Mouse (Mus musculus) forebrain, embryonic 14.5 days (tissue): ENCODE data around the gene H60c. TPM values are rescaled to one million over a fixed set of nuclear protein-coding genes. Genes with fewer than 3 reads are reported as not detected.

Experiments used
- ATAC-seq: fragments of 200-750 bp; cut with Nextera tagmentation; 2 replicates; pipeline ENCODE4 v1.8.0; 2017; ENCODE audit warnings: mild to moderate bottlenecking, moderate library complexity
- DNase-seq: peaks from one replicate; pipeline ENCODE4 v3.0.0-alpha.2; 2015; ENCODE audit warnings: low spot score
- H3K27ac ChIP-seq: fragments of 300-500 bp; sonication (generic); 2 replicates; pipeline ENCODE4 v1.5.1; 2014; ENCODE audit warnings: low read depth, mild to moderate bottlenecking, control low read depth, low read length, moderate library complexity
- H3K27me3 ChIP-seq: fragments of 300-500 bp; sonication (generic); replicated peaks from 2 replicates; pipeline ENCODE4 v1.6.1; 2014; ENCODE audit warnings: low read length, control low read depth, mixed read lengths; ENCODE audit not compliant: control insufficient read depth, insufficient read depth
- H3K36me3 ChIP-seq: fragments of 300-500 bp; sonication (generic); 2 replicates; pipeline ENCODE4 v1.6.1; 2014; ENCODE audit warnings: low read length, control low read depth; ENCODE audit not compliant: control insufficient read depth, insufficient read depth
- H3K4me1 ChIP-seq: fragments of 300-500 bp; sonication (generic); 2 replicates; pipeline ENCODE4 v1.6.1; 2014; ENCODE audit warnings: antibody characterized with exemption, low read length, control low read depth; ENCODE audit not compliant: control insufficient read depth, insufficient read depth
- H3K4me2 ChIP-seq: fragments of 300-500 bp; sonication (generic); 2 replicates; pipeline ENCODE4 v1.6.1; 2014; ENCODE audit warnings: mild to moderate bottlenecking, control low read depth, low read length
- H3K4me3 ChIP-seq: fragments of 300-500 bp; sonication (generic); 2 replicates; pipeline ENCODE4 v1.5.1; 2014; ENCODE audit warnings: low read depth, low read length, control low read depth
- H3K9ac ChIP-seq: fragments of 300-500 bp; sonication (generic); 2 replicates; pipeline ENCODE4 v1.6.1; 2014; ENCODE audit warnings: mild to moderate bottlenecking, low read length, control low read depth, moderate library complexity
- H3K9me3 ChIP-seq: fragments of 300-500 bp; sonication (generic); replicated peaks from 2 replicates; pipeline ENCODE4 v1.6.1; 2016; ENCODE audit warnings: low read length, control low read depth, mixed read lengths; ENCODE audit not compliant: control insufficient read depth
- WGBS: fragments of 180-500 bp; shearing (Covaris S2); extraction: QIAGEN DNeasy Blood & Tissue Kit; methylation state at CpG from one replicate; pipeline ENCODE4 v1.1.7; 2014; 5-methylcytosine and 5-hydroxymethylcytosine counted together
- polyA plus RNA-seq: library from polyadenylated mRNA; unstranded; fragments of >200 nt; fragmentation: Nextera tagmentation; extraction: Ambion mirVana; gene quantifications from 2 replicates; pipeline ENCODE4 v1.2.1, GENCODE M21; 2014

Gene H60c
- not detected in 2 replicates for polyA plus RNA-seq

DNA sequence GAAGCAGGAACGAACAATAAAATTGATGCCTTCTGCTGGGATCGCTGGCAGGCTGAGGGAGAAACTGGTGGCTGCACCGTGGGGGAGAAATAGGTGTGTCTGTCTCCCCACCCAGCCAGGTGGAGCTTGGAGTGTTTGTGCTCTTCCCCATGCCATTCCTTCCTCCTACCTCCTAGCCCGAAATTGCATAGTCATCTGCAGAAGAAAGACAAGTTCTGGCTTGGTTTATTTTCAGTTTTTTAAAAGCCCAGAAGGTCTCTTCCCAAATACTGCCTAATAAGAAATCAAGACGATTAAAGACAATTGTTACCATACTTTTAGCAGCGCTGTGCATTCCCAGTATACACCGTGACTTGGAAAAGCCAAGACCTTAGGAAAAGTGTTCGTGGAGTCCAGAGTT, at the start of gene H60c:
H60c (minus strand) TSS at position 101 of the 400 bp plus-strand sequence.
- no peaks in the 10 kb centered on the region for H3K36me3 ChIP-seq
- H3K27ac ChIP-seq = no peak within 1 kb of the TSS
- H3K9ac ChIP-seq = no peak within 1 kb of the TSS
- H3K4me3 ChIP-seq = no peak within 1 kb of the TSS
- WGBS = 84% methylated on average over 8 of the region's 8 CpGs
- no peaks in the 10 kb centered on the region for H3K9me3 ChIP-seq
- ATAC-seq (no peak), DNase-seq (no peak)
- no peaks in the 10 kb centered on the region for H3K27me3 ChIP-seq
- H3K4me2 ChIP-seq = no peak within 1 kb of the TSS
- H3K4me1 ChIP-seq = no peaks in the 10 kb centered on the region

DNA sequence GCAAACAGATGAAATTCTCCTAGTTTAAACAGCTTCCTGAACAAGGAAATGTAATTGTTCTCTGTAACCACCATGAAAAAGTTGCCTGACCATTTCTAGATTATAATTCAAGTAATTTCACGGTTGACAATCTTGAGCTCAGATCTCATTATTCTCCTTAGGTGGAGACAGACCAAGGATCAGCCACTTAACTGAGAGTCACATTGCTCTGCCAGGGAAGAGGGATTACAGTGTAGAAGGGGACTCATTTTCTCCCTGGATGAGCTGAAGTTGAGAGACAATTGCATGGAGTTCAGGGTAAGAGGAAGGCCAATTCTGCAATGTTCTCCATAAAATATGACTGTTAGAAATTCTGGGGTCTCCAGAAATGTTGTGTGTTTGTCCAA, 41.2 kb upstream of the H60c start:
- DNase-seq = no peak
- 71% methylated on average over 1 of the region's 1 CpGs for WGBS

GRCm38 (mm10) chr10:3308180-3308820, 40.7 kb upstream of the H60c start:
- no peak overlapping the region for H3K27ac ChIP-seq
- no peak for ATAC-seq

More for the DNA sequence above, 41.2 kb upstream of the H60c start:
- ATAC-seq = no peak
- Histone ChIP-seq H3K4me2 (no peak overlapping the region), H3K36me3 (no peaks in the 10 kb centered on the region), H3K27ac (no peak overlapping the region), H3K4me1 (no peaks in the 10 kb centered on the region), H3K27me3 (no peaks in the 10 kb centered on the region), H3K9me3 (no peaks in the 10 kb centered on the region), H3K9ac (no peak overlapping the region), H3K4me3 (no peak overlapping the region)

DNA sequence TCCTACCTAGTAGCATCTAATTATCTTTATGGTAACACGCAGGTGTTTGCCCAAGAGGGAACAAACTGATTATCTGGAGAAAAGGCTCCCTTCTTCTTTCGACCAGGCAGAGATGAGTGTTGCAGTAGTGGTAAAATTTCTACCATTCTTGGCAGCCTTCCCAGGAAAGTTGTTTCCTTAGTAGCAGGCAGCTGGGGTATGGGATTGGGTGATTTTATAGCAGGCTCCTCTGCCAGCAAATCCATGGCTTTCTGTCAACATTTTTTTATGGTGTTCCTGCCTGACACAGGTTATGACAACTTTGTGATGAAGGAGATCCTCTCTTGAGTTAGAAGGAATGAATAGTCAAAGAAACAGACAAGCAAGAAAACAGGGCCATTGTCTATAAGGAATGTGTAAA, 40.2 kb upstream of the H60c start:
- Histone ChIP-seq H3K4me2 (no peak overlapping the region), H3K4me3 (no peak overlapping the region), H3K4me1 (no peaks in the 10 kb centered on the region), H3K9me3 (no peaks in the 10 kb centered on the region), H3K9ac (no peak overlapping the region), H3K27ac (no peak overlapping the region), H3K36me3 (no peaks in the 10 kb centered on the region), H3K27me3 (no peaks in the 10 kb centered on the region)
- peak; percentile 42; the same call in 1 of the 2 replicates for ATAC-seq
- peak; percentile 71 for DNase-seq
- WGBS = 76% methylated on average over 2 of the region's 2 CpGs

More at GRCm38 (mm10) chr10:3308180-3308820, 40.7 kb upstream of the H60c start:
- Histone ChIP-seq H3K27me3 (no peaks in the 10 kb centered on the region), H3K9ac (no peak overlapping the region), H3K4me2 (no peak overlapping the region), H3K4me1 (no peaks in the 10 kb centered on the region), H3K9me3 (no peaks in the 10 kb centered on the region), H3K4me3 (no peak overlapping the region), H3K36me3 (no peaks in the 10 kb centered on the region)
- WGBS = 88% methylated on average over 4 of the region's 4 CpGs
- DNase-seq = peak; percentile 5

DNA sequence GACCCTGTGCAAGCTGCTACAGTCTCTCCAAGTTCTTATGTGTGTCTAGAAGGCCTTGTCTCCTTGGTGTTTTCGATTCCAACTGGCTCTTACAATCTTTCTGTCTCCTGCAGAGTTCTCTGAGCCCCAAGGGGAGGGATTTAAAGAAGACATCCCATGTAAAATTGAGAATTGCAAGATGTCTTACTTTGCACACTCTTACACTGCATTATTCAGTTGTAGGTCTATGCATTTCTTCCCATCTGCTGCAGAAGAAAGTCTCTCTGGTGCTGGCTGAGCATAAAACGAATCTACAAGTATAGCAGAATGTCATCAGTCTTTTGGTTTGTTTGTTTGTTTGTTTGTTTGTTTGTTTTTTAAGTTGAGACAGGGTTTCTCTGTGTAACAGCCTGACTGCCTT, 26.4 kb upstream of the H60c start:
- H3K27me3 ChIP-seq = no peaks in the 10 kb centered on the region
- no peaks in the 10 kb centered on the region for H3K4me1 ChIP-seq
- H3K4me3 ChIP-seq = no peak overlapping the region
- ATAC-seq (no peak), DNase-seq (no peak)
- H3K27ac ChIP-seq = no peak overlapping the region
- H3K9me3 ChIP-seq = 0 out of 2 replicates have a peak, but pooled peaks cover 2% of the 10 kb centered on the region
- H3K4me2 ChIP-seq = no peak overlapping the region
- WGBS = 55% methylated on average over 2 of the region's 2 CpGs
- H3K9ac ChIP-seq = no peak overlapping the region
- H3K36me3 ChIP-seq = no peaks in the 10 kb centered on the region

DNA sequence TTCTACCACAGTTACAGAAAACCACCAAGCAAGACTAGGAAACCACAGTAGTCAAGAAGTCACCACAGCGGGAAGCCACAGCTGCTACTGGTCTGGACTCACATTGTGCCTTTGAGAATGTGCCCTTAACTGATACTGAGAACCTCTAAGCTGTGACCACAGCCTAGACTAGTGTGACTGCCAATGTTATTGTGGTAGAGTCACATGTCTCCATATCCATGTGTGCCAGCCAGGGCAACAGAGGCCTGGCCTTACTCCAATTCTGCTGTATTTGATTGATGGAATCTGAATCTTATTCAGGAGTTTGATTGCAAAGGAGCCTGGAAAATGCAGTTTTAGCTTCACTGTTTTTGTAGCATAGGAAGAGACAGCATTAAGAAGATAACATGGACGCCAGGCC, 13.5 kb upstream of the H60c start:
- no peak for ATAC-seq
- no peak overlapping the region for H3K4me2 ChIP-seq
- H3K4me1 ChIP-seq = no peaks in the 10 kb centered on the region
- H3K27me3 ChIP-seq = no peaks in the 10 kb centered on the region
- no peak overlapping the region for H3K27ac ChIP-seq
- WGBS = 84% methylated on average over 2 of the region's 2 CpGs
- no peak overlapping the region for H3K4me3 ChIP-seq
- no peak for DNase-seq
- H3K36me3 ChIP-seq = no peaks in the 10 kb centered on the region
- H3K9ac ChIP-seq = no peak overlapping the region
- no peaks in the 10 kb centered on the region for H3K9me3 ChIP-seq

GRCm38 (mm10) chr10:3274065-3274464, 6.5 kb upstream of the H60c start:
- H3K27me3 ChIP-seq = no peaks in the 10 kb centered on the region
- no peak overlapping the region for H3K4me3 ChIP-seq
- H3K27ac ChIP-seq = no peak overlapping the region
- WGBS = 76% methylated on average over 3 of the region's 3 CpGs
- no peak overlapping the region for H3K4me2 ChIP-seq
- no peaks in the 10 kb centered on the region for H3K36me3 ChIP-seq
- H3K4me1 ChIP-seq = no peaks in the 10 kb centered on the region
- H3K9me3 ChIP-seq = no peaks in the 10 kb centered on the region
- ATAC-seq = no peak
- DNase-seq = no peak
- H3K9ac ChIP-seq = no peak overlapping the region

- no peak for DNase-seq
- Histone ChIP-seq H3K4me3 (no peak overlapping the region), H3K27ac (no peak overlapping the region), H3K27me3 (no peaks in the 10 kb centered on the region), H3K4me1 (no peaks in the 10 kb centered on the region), H3K4me2 (no peak overlapping the region), H3K9ac (no peak overlapping the region), H3K36me3 (no peaks in the 10 kb centered on the region), H3K9me3 (no peaks in the 10 kb centered on the region)
- WGBS = 66% methylated on average over 3 of the region's 4 CpGs
- ATAC-seq = no peak
Observed at GRCm38 (mm10) chr10:3271036-3271435, 3.5 kb upstream of the H60c start.

DNA sequence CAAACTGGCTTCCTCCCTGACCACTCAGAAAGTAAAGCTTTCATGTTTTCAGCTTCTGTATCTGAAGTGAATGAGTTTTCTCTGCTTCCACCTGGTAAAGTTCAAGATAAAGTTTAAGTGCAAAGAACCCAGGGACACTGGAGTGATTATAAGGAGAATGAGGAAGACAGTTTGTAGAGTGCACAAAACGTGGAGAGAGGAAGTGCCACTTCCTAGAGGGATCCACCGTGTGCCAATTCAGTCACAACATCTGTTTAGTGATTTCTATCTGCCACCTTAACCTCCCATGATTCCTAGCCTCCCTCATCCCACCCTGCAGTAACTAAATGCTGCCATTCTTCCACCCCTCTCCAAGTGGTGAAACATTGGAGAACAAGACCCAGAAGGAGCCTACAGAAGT, 842 bp downstream of the H60c start:
- Histone ChIP-seq H3K4me2 (no peak overlapping the region), H3K27ac (no peak overlapping the region), H3K36me3 (no peaks in the 10 kb centered on the region), H3K9ac (no peak overlapping the region), H3K9me3 (no peaks in the 10 kb centered on the region), H3K27me3 (no peaks in the 10 kb centered on the region), H3K4me1 (no peaks in the 10 kb centered on the region), H3K4me3 (no peak overlapping the region)
- 67% methylated on average over 2 of the region's 2 CpGs for WGBS
- ATAC-seq = no peak
- DNase-seq = no peak
